Mouse (Mus musculus) lung, adult 2 months (tissue): ENCODE measurements at regions not wholly inside any gene's neighbourhood (a gene's known extent, or its start where the extent isn't known, plus 50 kb on each side); places are given as distances from the start of the nearest gene placed in this dataset.

Source experiments
- CTCF ChIP-seq: fragments of 200-500 bp; IDR thresholded peaks from 2 replicates; pipeline ENCODE4 v1.5.1; 2011; ENCODE audit warnings: mild to moderate bottlenecking, low read length, control low read depth; ENCODE audit not compliant: insufficient read depth
- POLR2A ChIP-seq: fragments of 200-500 bp; IDR thresholded peaks from 2 replicates; pipeline ENCODE4 v1.6.1; 2011; ENCODE audit warnings: low read depth, mild to moderate bottlenecking, control low read depth, low read length, borderline replicate concordance; ENCODE audit errors: extremely low read depth

GRCm38 (mm10) chr14:104867540-104867939 lies 309.6 kb downstream of the Rbm26 start:
- TF ChIP-seq POLR2A (no peak), CTCF (no peak)
